Mouse (Mus musculus): ENCODE results near the gene Nhlrc2.

Gene Nhlrc2

DNA sequence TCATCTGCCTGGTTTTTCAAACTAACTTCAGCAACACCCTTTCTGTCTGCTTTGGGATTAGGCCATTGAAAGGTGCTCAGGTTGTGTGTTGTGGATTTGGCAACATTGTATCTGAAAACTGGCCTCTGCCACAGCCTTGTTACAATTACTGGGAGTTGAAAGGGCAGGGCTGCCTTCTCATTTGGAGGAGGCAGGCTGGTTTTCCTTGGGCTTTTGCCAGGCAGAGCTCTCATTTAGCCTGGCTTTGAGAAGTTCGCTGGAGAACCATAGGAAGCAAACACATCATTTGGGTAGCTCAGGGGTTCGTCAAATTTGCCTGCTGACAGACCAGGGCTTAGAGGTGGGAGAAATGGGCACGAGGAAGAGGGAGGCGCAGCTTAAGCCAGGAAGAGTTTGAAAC lies 71.5 kb downstream of the Nhlrc2 start:
- no peak for DNase-seq (ENCODE audit: low spot score in 2 of 2)

GRCm38 (mm10) chr19:56621876-56622275 lies 73.8 kb downstream of the Nhlrc2 start:
- DNase-seq (ENCODE audit: low spot score in 2 of 2) = no peak

DNA sequence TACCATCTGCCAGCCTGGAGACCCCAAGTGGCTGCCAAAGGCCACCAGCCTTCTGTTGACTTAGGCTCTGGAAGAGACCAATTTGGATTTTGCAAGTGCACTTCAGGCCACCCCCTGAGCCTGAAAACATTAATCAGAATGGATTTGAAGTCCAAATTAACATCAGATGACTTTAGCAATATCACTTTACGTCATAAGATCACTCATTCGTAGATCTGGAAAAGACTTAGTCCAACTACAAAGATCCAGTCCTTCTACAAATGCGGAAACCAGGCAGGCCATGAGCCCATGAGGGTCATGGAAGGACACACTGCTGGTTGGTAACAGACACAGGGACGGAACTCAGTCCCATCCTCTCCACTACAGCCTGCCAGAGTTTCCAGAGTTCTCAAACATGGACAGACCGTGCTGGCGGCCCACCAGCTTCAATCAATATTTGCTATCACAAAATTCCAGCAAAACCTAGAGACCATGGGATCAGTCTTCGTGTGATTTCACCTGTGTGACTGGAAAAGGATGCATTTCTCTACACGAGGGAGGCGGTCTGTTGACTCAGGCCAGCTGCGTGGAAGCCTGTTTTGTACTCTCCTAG lies 79.9 kb downstream of the Nhlrc2 start:
- no peak for DNase-seq (ENCODE audit: low spot score in 2 of 2)

DNA sequence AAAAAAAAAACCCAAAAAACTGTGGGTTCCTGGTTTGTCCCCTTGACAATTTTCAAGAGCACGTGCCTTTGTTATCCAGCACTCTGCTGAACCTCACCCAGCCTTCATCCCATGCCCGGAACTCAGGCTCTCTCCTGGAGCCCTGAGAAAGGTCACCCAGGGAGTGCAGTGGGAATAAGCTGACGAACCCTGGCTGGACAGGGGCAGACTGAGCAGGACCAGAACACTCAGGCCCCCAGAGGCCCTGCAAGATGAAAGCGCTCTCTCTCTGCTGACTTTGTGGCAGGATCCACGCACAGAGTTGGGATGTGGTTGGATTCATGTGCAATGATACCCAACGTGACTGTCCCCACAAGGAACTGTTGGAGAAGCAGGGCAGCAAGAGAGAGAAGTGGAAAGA lies 81.6 kb downstream of the Nhlrc2 start:
- no peak for DNase-seq (ENCODE audit: low spot score in 2 of 2)

- no peak for DNase-seq (ENCODE audit: low spot score in 2 of 2)
Measured at GRCm38 (mm10) chr19:56631017-56631416, 83.0 kb downstream of the Nhlrc2 start.

GRCm38 (mm10) chr19:56631451-56631901 lies 83.4 kb downstream of the Nhlrc2 start:
- DNase-seq (ENCODE audit: low spot score in 2 of 2) = no peak

GRCm38 (mm10) chr19:56637035-56637683 lies 89.1 kb downstream of the Nhlrc2 start:
- DNase-seq (ENCODE audit: low spot score in 2 of 2) = no peak

DNA sequence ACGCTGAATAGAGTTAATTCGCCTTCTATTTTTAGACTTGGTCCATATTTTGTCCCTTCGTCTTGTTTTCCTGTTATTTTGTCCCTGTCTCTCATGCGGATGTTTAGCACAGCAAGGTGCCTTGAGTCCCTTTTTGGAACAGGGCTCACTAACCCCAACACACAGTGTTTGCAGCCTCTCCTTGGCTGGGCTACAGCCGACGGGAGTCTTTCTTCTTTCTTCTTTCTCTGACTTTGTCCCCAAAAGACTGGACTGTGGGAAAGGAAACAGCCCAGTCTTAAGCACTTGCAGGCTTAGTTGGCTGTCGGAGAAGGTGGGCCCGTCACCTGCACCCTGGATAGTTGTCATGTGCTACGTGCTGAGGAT lies 89.6 kb downstream of the Nhlrc2 start:
- no peak for DNase-seq (ENCODE audit: low spot score in 2 of 2)

DNA sequence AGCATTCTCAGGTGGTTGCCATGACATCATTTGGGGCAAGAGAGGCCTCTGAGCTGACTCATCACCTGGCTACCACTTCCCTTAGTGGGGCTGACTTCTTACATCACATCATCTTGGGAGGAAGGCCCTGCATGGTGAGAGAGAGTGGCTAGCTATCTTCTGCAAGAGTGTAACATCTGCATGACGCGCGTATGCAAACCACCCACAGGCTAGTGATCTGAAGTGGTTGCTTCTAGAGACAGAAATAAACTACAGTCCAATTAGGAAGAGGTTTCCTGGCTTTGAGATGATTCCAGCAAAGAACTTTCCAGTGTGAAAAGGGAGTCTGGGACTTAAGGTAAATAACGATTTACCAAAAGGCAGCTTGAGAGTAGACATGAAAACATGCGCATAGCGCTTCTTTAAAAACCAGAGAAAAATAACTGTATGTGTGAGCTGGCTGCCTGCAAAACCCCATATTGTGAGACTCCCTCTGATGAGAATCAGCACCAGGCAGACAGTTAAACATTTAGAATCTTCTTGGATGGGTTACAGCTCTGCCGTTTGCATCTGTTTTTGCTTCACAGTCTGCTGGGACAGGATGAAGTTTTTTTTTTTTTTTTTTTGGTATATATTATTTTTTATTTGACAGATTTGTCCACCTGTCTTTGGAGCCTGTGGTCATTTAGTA lies 99.5 kb downstream of the Nhlrc2 start:
- no peak for DNase-seq (ENCODE audit: low spot score in 2 of 2)

- DNase-seq (ENCODE audit: low spot score in 2 of 2) = no peak
Measured at GRCm38 (mm10) chr19:56651262-56651661, 103.2 kb downstream of the Nhlrc2 start.

DNA sequence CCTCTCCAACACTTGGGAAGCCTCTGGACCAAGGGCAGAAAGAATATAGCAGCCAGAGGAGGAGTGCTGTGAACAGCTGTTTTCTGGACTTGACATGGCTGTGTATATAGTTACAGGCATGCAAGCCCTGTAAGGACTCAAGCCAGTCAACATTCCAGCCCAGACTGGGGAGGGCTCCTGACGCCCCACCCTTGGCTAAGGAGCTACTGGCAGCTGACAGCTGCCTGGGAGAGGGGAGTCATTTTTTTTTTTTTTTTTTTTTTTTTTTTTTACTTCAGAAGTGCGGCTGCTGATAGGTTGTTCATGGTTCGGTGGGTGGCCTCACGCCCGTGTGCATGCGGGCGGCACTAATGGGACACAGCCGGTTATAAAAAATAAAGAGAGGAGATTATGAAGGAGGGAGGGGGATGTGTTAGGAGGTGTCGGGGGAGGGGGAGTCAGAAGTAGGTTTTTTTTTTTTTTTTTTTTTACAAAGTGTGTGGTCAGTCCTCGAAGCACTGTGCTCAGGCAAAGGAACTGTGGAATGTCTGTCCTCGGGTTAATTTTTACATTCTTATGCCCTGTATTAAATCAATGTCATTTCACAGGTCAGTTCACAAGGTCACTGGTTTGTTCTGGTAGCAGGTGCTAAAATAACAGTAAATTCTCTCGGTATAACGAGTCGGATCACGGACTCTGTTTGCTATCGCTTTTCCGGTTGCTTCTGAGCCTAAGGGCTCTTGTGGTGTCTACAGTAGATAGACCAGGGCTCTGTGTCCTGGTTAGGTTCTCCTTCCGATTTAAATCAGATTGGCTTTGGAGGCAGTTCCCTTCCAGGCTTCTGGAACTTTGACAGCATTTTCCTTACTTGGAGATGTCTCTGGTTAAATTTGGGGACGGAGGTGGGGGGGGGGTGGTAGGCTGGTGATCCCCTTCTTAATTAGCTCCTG lies 104.2 kb downstream of the Nhlrc2 start:
- DNase-seq (ENCODE audit: low spot score in 2 of 2) = peak in 1 of 2 experiments; percentile 33
